Mouse (Mus musculus) heart, adult 11 months (tissue): ENCODE data around the gene Cnot9.
"Not testable (repeated sequence)": the region's sequence is repeated elsewhere in the genome, so short reads cannot be mapped to it uniquely, and the experiment has no call there.

Experiments used
- DNase-seq: peaks from one replicate; pipeline ENCODE4 v3.0.0; 2022

Gene Cnot9

DNA sequence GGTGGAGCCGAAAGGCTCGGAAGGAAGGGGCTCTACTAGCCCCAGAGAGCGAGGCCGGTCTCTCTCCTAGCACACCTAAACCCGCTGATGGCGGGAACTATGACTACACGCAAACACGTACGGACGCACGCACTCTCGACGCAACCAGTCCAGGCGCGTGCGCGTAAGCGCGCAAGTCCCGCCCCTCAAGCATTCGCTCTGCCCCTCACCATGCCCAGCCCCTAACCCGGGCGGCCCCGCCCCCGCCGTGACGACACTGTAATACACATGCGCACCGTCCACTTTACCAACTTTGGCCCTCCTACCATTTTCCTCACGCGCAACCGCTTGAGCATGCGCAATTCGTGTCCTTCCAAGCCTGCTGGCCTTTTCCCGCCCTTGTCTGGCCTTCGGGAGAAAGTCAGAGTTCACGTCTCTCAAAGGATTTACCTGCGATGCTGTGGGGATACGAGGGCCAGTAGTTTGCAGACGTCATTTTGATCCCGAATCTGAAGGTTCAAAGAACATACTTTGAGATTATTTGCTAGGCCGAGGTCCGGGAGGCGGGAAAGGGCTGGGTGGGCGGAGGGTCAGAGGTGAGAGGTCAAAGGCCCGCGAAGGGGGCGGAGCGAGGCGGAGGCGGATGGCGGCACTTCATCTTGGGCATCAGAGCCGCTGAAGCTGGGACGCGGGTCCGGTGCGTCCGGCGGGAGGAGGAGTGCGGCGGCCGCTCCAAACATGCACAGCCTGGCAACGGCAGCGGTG is at the start of gene Cnot9:
Cnot9 (plus strand) TSS at position 338 of the 744 bp plus-strand sequence.
- DNase-seq, result peak; percentile 100

DNA sequence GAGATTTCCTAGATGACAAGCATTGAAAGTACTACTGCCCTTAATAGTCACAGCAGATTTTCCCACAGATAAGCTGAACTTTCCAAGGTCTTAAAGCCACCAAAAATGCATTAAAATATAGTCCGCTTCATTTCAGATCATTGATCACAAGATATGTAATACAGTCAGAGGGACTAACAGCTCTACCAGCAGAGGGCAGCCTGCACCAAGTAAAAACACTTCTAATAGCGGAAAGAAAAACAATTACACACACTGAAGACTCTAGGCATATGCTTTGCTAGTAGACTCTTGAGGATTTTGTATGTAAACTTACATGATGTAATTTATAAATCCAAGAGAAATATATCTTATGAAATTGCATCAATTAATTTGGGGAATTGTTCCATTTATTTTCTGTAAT is 45.6 kb upstream of the Cnot9 start:
- no peak for DNase-seq

DNA sequence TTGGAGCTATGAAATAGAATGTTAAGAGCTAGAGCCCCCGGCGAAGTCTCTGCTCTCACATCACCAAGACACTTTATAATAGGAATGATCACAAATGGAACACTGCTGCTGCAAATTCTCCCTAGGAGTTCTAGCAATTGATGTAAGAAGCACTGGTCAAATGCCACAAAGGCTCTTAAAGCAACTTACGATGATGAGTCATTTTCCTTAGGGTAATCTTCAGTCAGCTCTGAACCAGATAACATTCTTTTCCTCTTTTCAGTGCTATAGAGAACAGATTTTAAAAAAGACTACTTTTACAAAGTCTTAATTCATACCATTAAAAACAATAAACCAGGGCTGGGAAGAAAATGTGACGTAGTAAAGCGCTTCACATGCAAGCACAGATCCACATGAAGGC is 20.1 kb upstream of the Cnot9 start:
- DNase-seq, result no peak

DNA sequence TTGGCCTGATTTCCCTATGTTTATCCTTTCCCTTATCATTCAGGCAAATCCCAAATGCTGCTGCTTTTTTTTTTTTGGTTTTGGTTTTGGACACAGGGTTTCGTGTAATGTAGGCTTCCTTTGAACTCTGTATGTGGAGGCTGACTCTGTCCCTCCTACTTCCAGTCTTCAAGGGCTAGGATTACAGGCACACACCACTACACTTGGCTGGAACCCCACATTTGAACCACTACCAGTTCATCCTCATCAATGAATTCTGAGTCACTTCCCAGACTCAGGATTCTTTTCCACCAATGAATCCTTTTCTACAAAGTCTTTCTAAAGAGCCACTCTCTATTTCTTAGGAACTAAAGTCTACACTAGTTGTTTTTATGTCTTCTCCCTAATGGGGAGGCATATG is 4.8 kb upstream of the Cnot9 start:
- no peak for DNase-seq

DNA sequence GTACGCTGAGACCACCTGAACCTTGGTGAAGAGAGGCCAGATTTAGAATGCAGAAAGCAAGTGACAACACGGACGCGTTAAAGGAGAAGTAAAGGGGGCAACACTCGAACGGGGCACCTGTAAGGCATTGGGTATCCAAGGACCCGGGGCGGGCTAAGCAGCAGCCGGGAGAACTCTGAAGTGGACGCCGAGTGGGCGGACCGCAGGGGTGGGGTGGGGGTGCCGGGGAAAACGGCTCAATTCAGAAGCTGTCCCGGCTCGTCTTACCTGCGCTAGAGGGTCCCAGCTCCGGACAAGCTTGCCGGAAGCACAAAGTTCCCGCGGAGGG is 501 bp upstream of the Cnot9 start:
- DNase-seq, result no peak

DNA sequence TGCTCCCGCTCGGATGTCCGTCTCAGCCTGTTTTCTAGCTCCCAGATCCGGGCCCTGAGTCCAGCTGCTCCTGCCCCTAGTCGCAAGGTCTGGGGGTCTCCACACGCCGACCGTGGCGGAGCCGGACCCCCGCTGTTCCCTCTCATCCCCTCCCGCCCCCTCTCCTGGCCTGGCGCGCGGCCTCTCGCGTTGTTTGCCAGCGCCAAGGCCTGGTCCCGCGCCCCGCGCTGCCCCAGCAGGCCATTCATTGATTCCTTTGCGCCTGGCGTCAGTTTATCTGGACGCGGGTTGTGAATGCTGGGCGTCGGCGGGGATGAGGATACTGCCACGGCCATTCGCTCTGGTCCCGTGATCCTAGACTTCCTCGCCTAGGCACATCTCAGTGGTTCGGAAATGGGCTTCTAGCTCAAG is 618 bp downstream of the Cnot9 start:
- DNase-seq, result no peak

DNA sequence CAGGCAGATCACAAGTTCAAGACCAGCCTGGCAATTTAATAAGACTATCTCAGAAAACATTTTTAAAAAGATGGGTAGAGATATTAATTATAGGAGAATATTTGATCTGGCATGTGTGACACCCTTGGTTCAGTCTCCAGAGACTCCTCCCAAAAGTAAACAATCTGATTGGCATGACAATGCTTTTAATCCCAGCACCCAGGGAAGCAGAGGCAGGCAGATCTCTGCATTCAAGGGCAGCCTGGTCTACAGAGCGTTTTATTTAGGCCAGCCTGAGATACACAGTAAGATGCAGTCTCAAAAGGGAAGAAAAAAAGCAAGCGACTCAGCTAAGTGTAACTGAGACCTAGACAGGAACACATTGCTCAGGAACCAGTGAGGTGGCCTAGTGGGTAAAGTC is 1.9 kb downstream of the Cnot9 start:
- DNase-seq, result no peak

DNA sequence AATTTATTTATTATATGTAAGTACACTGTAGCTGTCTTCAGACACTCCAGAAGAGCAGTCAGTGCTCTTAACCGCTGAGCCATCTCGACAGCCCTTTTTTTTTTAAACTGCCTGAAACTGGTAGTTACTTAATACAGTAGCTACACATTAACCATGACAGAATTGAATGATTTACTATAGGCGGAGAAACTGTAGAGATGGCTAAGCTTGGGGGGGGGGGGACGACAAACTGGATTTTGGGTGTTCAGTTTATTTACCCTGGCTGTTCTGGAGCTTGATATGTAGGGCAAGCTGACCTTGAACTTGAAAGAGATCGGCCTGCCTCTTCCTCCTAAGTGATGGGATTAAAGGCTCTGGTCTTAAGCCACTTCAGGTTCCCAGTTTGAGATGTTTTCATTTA is 5.4 kb downstream of the Cnot9 start:
- no peak for DNase-seq

DNA sequence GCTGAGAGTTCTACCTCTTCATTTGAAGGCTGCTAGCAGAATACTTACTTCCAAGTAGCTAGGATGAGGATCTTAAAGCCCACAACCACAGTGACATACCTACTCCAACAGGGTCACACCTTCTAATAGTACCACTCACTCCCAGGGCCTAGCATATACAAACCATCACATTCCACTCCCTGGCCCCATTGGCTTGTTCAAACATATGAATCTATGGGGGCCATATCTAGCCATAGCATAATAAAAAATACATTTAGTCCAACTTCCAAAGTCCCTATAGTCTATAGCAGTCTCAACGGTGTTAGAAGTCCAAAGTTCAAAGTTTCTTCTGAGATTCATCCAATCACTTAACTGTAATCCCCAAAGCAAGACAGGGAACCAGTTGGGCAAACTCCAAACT is 7.1 kb downstream of the Cnot9 start:
- DNase-seq, result not testable (repeated sequence)

DNA sequence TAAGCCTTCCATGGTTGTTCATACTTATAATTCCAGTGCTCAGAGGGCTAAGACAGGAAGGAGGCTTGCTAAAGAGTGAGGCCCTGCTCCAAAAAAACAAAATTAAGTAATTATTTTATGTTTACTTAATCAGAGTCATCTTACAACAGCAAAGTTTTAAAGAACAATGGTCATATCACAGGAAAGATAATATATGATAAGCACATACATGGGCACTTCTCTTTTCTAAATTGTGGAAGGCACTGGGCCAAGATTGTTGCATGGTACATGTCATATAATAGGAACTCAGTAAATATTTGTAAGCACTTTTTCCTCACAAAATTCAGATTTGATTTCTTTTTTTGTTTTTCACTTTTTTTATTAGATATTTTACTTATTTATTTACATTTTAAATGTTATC is 14.0 kb downstream of the Cnot9 start:
- no peak for DNase-seq

DNA sequence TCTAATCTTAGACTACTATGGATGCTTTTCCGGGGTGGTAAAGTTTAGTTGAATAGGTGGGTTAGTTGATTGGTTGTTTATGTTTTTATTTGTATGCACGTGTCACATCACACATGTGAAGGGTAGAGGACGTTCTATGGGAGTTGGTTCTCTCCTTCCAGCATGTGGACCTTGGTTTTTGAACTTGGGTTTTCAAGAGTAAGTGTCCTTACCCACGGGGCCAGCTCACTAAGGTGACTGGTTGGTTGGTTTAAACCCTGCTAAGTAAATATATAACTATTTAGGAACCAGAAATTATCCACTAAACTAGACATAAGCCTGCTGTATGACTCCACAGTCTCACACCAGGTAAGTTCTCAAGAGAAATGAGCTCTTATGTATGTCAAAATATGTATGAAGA is 18.9 kb downstream of the Cnot9 start:
- peak; percentile 18 for DNase-seq

DNA sequence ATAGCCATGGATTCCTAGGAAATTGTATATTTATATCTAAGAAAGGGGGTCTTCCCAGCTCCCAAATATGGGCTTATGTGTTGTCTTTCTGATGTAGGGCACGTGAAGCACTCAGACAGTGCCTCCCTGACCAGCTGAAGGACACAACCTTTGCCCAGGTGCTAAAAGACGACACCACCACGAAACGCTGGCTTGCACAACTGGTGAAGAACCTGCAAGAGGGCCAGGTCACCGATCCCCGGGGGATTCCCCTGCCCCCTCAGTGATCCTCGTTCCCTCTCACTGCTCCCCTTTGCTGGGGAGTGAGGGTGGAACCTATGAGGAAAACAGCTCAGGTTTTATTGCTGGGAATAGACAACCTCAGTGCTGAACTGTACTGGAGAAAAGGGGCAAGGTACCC is 22.7 kb downstream of the Cnot9 start:
- DNase-seq, result peak; percentile 86

DNA sequence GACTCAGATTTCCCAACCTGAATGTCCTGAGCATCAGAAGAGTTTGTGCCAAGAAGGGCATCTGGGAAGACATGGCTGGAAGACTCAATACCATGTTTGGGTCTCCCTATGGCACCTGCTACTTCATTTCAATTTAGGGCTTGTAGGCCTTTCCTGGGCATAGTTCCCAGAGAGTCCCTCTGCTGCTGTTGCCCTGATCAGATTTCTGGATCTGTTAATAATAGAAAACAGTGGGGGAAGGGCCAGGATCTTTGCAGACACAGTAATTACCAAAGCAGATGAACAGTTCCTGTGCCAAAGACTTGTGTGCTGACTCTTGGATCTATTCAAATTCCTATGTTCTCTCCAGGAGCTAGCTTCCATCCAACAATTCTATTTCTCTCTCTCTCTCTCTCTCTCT is 32.8 kb downstream of the Cnot9 start:
- no peak for DNase-seq

DNA sequence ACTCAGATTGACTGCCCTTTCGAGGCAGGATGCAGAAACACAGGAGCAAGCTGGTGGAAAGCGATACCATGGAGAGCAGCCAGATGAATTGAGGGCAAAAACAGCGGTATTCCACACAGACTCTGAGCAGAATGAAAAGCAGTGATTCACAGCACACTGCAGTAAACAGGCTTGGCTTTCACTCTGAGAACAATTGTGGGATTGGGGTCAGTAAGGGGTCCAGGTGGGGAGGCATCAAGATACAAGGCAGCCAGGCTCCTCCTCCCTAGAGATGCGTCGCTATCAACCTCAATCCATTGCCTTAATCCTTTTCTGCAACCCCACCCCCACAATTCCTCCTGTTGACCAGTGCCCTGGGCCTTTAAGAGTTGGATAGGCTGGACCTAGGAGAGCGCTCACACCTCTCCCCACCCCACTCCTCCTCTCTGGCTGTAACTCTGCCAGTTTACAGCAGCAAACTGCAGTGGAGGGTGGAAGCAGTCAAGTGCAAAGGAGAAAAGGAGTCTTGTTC is 36.6 kb downstream of the Cnot9 start, which contains the start of gene Plcd4:
Plcd4 (plus strand) TSS at position 438 of the 511 bp plus-strand sequence.
- DNase-seq, result no peak

DNA sequence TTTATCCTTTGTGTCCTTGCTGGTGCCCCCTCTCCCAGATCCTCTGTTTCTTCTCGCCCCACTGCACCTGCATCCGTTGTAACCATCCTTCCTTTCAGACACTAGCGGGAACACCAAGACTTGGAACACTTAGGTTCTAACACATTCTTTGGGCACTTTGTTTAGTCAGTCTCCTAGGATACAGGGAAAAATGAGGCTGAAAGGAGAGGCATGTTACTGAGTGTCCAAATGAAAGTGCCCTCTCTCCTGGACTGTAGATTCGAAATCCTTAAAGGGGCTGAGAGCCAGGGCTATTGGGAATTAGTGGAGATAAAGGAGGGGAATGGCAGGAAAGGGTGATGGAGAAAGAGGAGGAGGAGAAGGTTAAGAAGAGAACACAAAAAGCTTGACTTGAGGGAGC is 38.3 kb downstream of the Cnot9 start, which contains the start of gene Usp37:
Usp37 (minus strand) TSS at position 101 of the 400 bp plus-strand sequence.
- no peak for DNase-seq

DNA sequence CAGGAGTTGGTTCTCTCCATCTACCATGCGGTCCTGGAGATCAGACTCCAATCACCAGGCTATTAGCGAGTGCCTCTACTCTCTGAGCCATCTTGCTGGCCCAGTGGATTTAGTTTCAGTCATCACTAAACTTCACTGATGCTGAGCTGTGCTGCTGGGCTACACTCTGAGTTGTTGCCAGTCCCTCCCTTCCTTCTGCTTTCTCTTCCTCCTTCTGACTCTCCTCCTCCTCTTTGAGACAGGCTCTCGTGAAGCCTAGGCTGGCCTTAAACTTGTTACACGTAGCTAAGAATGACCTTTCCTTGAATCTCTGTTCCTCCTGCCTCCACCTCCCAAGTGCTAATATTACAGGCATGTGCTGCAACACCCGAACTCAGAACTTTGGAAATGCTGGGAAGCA is 53.2 kb downstream of the Cnot9 start:
- no peak for DNase-seq

DNA sequence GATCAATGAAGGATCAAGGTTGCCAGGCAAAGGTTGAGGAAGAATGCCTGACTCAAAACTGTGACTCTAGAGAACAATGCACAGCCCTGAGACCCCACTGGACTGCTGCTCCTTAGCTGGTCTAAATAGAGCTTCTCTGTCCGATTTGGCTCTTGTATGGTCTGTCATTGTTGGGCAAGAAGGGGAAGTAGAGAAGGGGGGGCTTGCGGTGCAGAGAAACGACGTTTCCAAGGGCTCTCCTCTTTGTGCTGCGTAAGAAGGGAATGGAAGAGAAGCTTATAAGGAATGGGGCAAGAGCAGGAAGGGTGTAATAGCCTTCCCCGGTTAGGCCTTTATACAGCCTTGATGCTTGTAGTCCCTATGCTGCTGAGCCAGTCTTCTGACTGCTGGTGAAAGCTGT is 60.0 kb downstream of the Cnot9 start:
- DNase-seq, result no peak

DNA sequence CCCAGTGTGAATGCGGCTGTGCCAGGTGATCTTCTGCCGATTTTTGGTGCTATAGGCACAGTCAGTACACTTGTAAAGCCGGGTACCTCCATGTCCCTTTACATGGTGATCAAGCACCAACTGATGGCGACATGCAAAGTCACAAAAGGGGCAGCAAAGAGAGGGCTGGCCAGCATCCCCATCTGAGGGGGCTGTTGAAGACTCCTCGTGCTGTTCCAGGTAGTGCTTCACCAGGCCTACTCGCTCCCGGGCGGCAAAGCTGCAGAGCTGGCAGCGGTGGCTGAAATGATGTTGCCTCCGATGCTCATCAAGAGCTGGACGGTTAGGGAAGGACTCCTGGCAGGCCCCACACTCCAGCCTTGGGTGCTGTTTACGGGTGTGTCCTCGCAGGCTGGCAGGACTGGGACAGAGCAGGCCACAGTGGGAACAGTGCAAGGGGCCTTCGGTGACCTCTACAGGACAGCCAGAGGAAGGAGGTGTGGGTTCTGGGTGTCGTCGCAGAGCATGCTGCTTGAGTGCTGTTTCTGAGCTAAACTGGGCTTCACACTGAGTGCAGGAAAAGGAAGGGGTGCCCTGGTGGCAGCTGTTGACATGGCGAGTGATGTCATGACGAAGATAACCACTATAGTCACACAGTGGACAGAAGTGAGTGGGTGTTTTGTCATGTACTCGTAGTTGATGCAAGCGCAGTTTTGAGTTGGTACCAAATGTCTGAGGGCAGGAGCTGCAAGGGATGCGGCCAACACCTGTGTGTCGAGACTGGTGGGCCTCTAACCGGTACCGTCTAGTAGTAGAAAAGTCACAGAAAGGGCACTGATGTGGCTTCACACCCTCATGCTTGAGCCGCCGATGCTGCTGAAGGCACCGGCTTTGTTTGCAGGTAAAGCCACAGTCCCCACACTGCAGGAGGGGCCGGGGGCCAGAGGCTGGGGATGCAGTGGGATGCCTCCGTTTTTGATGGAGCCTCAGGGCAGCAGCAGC is 64.2 kb downstream of the Cnot9 start:
- peak; percentile 91 for DNase-seq
